Mouse (Mus musculus): ENCODE data around the gene Tdo2.

Tdo2 gene

DNA sequence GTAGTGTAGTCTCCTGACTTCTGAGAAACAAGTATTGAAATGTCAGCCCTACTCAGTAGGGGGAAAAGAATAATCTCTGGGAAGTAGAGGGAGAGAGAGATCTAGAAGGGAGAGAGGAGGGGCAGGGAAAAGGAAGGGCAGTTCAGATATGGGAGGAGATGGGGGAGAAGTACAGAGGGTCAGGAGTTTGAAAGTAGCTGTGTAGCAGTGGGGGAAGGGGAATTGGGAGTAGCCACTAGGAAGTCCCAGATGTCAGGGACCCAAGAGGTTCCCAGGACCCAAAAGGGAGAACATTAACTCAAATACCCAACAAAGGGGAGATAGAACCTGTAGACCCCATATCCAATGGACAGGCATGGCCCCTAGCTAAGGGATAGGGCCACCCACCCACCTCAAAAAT, at the start of gene Tdo2:
Tdo2 (minus strand) TSS at position 101 of the 400 bp plus-strand sequence.
- in situ Hi-C loops (cut with MboI; ENCODE audit: low pct_unique_long_range_greater_than_20kb in 1 of 2, low sequenced_read_pairs in 2 of 2, unreplicated experiment in 1 of 2): no loop called here

GRCm38 (mm10) chr3:82023065-82023464, 47.1 kb upstream of the Tdo2 start:
- in situ Hi-C loops (cut with MboI; ENCODE audit: low pct_unique_long_range_greater_than_20kb in 1 of 2, low sequenced_read_pairs in 2 of 2, unreplicated experiment in 1 of 2): no loop called here

GRCm38 (mm10) chr3:82022421-82022920, 46.5 kb upstream of the Tdo2 start:
- in situ Hi-C loops (cut with MboI; ENCODE audit: low pct_unique_long_range_greater_than_20kb in 1 of 2, low sequenced_read_pairs in 2 of 2, unreplicated experiment in 1 of 2): no loop called here

DNA sequence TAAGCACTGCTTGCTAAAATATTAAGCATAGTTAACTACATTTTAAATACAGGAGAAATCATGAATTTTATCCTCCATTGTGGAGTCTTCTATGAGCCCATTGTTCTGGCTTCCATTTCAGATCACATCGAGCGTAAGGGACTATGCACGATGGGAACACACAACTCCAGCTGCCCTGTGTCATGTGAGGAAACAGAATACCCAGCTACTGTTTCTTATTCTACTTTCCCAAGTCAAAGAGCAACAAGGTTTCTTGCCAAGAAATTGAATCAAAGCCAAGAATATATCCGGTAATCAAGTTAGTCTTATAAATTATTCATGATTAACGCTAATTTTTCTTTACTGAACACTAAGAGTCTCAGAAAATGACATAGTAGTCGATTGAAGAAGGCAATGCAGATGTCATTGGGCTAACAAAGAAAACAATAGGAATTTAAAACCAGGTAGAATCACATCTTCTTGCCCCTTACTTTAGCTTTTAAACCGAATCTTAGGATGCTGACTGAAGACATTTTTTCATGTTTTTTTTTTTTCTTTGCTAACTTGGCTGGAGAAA, 38.2 kb upstream of the Tdo2 start:
- in situ Hi-C loops (cut with MboI; ENCODE audit: low pct_unique_long_range_greater_than_20kb in 1 of 2, low sequenced_read_pairs in 2 of 2, unreplicated experiment in 1 of 2): no loop called here

GRCm38 (mm10) chr3:82007002-82007401, 31.0 kb upstream of the Tdo2 start:
- in situ Hi-C loops (cut with MboI; ENCODE audit: low pct_unique_long_range_greater_than_20kb in 1 of 2, low sequenced_read_pairs in 2 of 2, unreplicated experiment in 1 of 2): no loop called here

GRCm38 (mm10) chr3:81995988-81996387, 20.0 kb upstream of the Tdo2 start:
- in situ Hi-C loops (cut with MboI; ENCODE audit: low pct_unique_long_range_greater_than_20kb in 1 of 2, low sequenced_read_pairs in 2 of 2, unreplicated experiment in 1 of 2): no loop called here

DNA sequence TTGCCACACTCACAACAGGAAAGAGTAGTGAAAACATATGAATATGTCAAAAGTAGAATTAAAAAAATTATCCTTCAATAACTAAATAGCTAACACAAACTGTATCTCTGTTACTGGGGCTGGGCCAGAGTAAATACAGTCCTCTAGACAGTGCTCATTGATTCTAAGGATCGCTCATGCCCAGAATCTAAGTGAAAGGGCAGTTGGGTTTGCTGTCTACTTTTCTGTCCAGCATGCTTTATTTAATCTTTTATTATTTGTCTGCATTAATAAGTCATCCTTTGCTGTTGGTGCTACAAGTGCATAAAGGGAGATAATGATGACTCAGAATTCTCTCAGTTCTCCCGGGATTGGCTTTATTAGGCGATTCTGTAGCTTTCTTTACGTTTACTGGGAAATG, 19.4 kb upstream of the Tdo2 start:
- in situ Hi-C loops (cut with MboI; ENCODE audit: low pct_unique_long_range_greater_than_20kb in 1 of 2, low sequenced_read_pairs in 2 of 2, unreplicated experiment in 1 of 2): no loop called here

DNA sequence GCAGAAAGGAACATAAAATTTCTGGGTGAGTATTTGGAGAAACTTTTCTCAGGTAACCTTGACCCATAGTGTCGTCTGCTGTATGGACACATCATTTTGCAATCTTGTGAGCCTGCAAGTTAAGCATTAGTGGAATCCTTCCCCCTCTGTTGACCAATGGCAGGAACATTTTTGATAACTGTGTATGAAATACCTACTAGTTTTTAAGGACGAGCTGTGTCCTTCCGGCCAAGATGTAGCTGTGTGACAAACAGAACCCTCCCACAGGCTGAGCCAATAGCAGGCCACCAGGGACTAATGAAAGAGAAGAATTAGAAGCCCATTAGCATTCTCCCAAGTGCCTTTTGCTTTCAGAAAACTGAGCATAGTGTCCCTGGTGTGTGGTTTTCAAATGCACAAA, 14.5 kb upstream of the Tdo2 start:
- in situ Hi-C loops (cut with MboI; ENCODE audit: low pct_unique_long_range_greater_than_20kb in 1 of 2, low sequenced_read_pairs in 2 of 2, unreplicated experiment in 1 of 2): no loop called here

- in situ Hi-C loops (cut with MboI; ENCODE audit: low pct_unique_long_range_greater_than_20kb in 1 of 2, low sequenced_read_pairs in 2 of 2, unreplicated experiment in 1 of 2): no loop called here
Observed at GRCm38 (mm10) chr3:81989692-81990141, 13.7 kb upstream of the Tdo2 start.

DNA sequence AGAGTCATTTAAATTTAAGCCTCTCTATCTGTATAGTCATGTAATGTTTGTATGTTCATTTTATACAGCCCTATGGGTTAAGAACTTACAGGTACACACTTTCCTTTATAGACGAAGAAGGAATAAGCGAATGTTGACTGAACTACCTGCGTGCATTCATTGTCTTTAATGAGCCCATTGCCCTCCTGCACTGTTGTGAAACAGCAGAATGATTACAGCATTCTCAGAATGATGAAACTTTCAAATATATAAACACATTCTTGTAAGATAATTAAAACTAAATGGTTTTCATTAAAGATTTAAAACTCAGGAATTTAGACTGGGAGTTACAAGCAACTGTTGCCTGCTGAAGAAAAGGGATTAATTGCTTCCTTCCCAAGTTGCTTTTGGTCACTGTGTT, 11.6 kb upstream of the Tdo2 start:
- in situ Hi-C loops (cut with MboI; ENCODE audit: low pct_unique_long_range_greater_than_20kb in 1 of 2, low sequenced_read_pairs in 2 of 2, unreplicated experiment in 1 of 2): no loop called here

- in situ Hi-C loops (cut with MboI; ENCODE audit: low pct_unique_long_range_greater_than_20kb in 1 of 2, low sequenced_read_pairs in 2 of 2, unreplicated experiment in 1 of 2): no loop called here
Observed at GRCm38 (mm10) chr3:81986103-81986502, 10.1 kb upstream of the Tdo2 start.

- in situ Hi-C loops (cut with MboI; ENCODE audit: low pct_unique_long_range_greater_than_20kb in 1 of 2, low sequenced_read_pairs in 2 of 2, unreplicated experiment in 1 of 2): no loop called here
Observed at GRCm38 (mm10) chr3:81985100-81985499, 9.1 kb upstream of the Tdo2 start.

GRCm38 (mm10) chr3:81983120-81983895, 7.3 kb upstream of the Tdo2 start:
- in situ Hi-C loops (cut with MboI; ENCODE audit: low pct_unique_long_range_greater_than_20kb in 1 of 2, low sequenced_read_pairs in 2 of 2, unreplicated experiment in 1 of 2): no loop called here

DNA sequence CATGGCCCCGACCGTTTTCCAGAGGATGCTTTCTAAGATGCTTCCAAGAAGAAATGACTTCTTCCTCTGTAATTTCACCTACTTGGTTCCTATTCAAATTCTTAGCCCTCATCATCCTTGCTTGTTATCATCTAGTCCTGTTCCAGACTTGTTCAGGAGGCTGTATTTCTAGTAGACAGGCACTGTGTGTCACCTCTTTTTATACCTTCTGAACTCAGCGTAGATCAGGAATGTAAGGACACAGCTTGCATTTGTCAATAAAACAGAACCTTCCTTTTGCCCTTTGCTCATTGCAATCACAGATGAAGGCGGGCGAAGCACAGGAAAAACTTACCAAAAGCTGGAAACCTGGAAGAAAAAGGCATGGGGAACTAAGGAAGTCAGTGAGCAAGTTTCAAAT, 6.0 kb upstream of the Tdo2 start, which contains the start of gene Asic5:
Asic5 (plus strand) TSS at position 301 of the 400 bp plus-strand sequence.
- in situ Hi-C loops (cut with MboI; ENCODE audit: low pct_unique_long_range_greater_than_20kb in 1 of 2, low sequenced_read_pairs in 2 of 2, unreplicated experiment in 1 of 2): no loop called here

DNA sequence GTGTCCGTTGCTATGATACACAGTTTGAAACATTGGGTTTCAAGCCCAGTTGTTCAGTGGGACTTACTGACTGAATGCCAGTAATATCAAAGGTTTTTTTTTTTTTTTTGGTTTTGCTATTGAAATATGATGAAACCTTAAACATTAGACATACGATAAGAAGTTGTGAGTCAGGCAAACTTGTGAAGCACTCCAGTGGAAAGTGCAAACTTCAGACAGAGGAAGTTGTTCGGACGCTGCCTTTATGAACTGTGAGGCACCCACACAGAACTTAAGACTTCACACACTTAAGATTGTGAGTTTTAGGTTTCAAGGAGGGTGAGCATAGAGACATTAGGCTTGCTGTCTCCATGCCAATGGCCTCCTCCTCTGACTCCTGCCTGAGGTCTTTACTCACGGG, 5.6 kb upstream of the Tdo2 start:
- in situ Hi-C loops (cut with MboI; ENCODE audit: low pct_unique_long_range_greater_than_20kb in 1 of 2, low sequenced_read_pairs in 2 of 2, unreplicated experiment in 1 of 2): no loop called here

DNA sequence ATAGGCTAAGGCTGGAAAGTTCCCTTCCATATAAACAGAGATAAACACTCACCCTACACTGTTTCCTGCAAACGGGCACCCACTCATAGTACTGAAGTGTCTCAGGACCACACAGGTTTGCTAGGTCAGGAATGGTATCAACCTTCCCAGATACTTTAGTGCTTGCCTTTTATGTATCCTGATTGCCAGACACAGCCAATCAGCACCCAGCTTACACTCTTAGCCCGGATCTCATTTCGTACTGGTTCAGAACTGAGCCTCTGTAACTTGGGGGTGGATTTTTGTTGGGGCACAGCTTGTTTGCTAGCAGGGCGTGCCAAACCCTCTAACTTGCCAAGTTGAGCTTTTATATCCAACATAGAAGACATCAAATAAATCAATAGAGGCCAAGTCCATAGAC, 395 bp downstream of the Tdo2 start:
- in situ Hi-C loops (cut with MboI; ENCODE audit: low pct_unique_long_range_greater_than_20kb in 1 of 2, low sequenced_read_pairs in 2 of 2, unreplicated experiment in 1 of 2): no loop called here

- in situ Hi-C loops (cut with MboI; ENCODE audit: low pct_unique_long_range_greater_than_20kb in 1 of 2, low sequenced_read_pairs in 2 of 2, unreplicated experiment in 1 of 2): no loop called here
Observed at GRCm38 (mm10) chr3:81964596-81964995, 11.4 kb downstream of the Tdo2 start.

DNA sequence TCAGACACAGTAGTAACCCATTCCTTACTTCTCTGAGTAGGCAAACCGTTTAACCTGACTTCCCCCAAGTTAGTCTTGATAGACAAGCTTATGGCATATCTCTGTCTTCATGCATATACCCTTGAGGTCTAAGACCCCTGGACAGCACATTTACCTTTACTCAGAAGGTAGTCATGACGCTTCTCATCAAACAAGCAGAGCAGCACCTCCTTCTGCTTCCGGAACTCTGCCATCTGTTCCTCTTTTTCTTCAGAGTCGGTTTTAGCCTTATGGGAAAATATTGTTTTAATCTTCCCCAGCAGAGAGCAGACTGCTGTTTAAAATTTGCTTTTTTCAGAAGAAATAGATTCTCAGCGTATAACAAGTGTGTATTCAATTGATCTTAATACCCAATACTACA, 12.2 kb downstream of the Tdo2 start:
- in situ Hi-C loops (cut with MboI; ENCODE audit: low pct_unique_long_range_greater_than_20kb in 1 of 2, low sequenced_read_pairs in 2 of 2, unreplicated experiment in 1 of 2): no loop called here

- in situ Hi-C loops (cut with MboI; ENCODE audit: low pct_unique_long_range_greater_than_20kb in 1 of 2, low sequenced_read_pairs in 2 of 2, unreplicated experiment in 1 of 2): no loop called here
Observed at GRCm38 (mm10) chr3:81961336-81961735, 14.7 kb downstream of the Tdo2 start.

DNA sequence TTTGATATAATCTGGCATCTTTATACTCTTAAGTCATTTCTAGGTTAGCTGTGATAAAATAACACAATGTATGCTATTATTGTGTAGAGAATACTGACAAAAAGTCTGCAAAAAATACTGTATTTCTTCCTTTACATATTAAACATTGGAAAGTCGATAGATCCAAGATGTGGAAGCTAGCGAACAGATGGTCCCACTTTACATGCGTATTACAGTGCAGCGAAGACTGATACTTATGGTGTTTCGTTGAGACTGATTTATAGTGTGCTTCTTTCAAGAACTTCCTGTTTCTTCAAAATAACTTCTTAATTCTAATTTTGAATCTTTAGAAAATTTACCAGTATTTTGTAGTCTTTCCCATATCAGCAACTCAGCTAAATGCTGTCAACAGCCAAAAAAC, 18.5 kb downstream of the Tdo2 start:
- in situ Hi-C loops (cut with MboI; ENCODE audit: low pct_unique_long_range_greater_than_20kb in 1 of 2, low sequenced_read_pairs in 2 of 2, unreplicated experiment in 1 of 2): no loop called here
